Mouse (Mus musculus): ENCODE measurements at regions not wholly inside any gene's neighbourhood (a gene's known extent, or its start where the extent isn't known, plus 50 kb on each side); places are given as distances from the start of the nearest gene placed in this dataset.

GRCm38 (mm10) chr5:45036430-45036829 is 236.9 kb upstream of the Ldb2 start:
- no peak for DNase-seq (ENCODE audit: inconsistent ontology term)

- DNase-seq (ENCODE audit: inconsistent ontology term): no peak
These were observed 233.7 kb upstream of the Ldb2 start for GRCm38 (mm10) chr5:45033146-45033545.

GRCm38 (mm10) chr5:45027876-45028275 is 228.4 kb upstream of the Ldb2 start:
- no peak for DNase-seq (ENCODE audit: inconsistent ontology term)

DNA sequence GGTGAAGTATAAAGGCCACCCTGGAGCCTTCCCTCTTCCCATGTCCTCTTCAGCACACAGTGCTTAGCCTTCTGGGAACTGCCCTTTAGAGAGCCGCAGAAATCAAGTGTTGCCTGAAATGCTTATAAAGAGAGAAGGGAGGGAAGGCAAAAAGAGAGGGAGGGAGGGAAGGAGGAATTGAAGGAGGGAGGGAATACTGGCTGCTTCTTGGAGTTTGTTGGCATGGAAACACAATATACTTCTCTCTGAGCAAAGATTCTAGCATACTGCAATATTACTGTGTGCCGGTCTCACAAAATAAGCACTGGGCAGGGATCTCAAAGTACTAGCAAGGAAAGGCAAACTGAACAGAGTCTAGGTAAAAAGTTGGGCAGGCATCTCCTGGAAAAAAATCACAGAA is 225.9 kb upstream of the Ldb2 start:
- DNase-seq (ENCODE audit: inconsistent ontology term): no peak

GRCm38 (mm10) chr5:45007930-45008329 is 208.4 kb upstream of the Ldb2 start:
- no peak for DNase-seq (ENCODE audit: inconsistent ontology term)

DNA sequence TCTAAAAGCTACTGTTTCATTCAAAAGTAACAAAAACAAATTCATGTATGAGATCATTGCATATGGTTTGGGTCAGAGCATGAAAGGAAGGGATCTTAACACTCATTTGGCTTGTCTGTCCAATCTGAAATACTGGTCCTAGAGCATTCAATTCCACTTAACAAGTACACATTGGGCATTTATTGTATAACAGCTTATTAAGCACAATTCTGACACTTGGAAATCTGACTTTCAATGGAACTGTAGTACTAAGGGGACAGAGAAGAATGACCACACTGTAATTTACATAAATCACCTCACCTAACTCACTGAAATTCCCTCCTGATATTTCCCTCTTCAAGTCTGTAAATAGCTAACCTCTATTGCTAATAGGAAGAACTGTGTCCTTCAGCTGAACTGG is 201.5 kb upstream of the Ldb2 start:
- no peak for DNase-seq (ENCODE audit: inconsistent ontology term)

DNA sequence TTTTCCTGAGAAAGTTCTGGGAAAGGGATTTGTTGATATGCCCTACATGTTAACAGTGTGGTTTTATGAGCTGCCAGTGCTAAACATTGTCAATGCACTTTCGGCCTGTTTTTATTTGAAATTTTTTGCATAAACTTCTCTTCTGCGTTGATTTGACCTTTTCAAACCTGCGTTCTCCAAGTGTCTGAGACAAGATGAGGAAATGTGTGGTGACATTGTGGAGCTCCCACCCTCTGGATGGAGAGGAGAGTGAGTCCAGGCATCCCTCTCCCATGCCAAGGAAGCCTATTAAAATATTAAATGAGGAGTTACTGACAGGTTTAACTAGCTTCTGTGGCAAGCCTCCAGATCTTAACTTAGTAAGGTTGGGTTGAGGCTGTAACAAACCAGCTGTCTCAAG is 199.6 kb upstream of the Ldb2 start:
- DNase-seq (ENCODE audit: inconsistent ontology term): no peak

DNA sequence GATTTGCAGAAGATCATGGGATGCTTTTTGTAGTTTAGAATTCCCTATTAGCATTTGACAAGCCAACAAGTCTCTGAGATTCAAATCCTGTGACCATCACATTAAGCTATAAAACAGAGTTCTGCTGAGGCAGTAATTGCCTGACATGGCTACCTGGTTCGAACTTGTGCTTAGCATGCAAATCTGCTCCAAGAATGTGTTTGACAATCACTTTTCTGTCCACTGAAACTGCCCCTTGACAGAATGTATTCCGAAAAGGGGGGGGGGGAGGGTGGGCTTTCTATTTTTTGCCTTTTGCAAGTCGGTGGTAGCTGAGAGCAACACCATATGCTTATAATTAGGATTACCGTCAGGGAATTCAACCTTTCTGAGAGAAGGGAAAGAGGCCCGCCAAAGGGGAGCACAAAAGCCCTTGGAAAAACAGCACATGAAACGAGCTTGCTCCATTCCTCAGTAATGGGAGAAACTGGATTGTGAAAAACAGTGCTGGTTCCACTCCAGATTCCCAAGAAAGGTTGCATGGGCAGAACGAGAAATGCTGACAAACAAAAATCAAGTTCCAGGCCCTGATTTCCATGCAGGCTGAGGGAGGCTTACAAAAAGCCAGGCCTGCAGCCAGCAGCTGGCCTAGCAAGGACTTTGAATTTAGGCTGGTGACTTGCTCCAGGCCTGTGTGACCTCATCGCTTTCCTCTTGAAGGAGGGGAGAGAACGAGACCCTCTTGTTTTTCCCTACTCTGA is 176.1 kb upstream of the Ldb2 start:
- DNase-seq (ENCODE audit: inconsistent ontology term): no peak

GRCm38 (mm10) chr5:44943023-44943921 is 143.8 kb upstream of the Ldb2 start:
- DNase-seq (ENCODE audit: inconsistent ontology term): no peak

GRCm38 (mm10) chr5:44942575-44942974 is 143.1 kb upstream of the Ldb2 start:
- no peak for DNase-seq (ENCODE audit: inconsistent ontology term)

- DNase-seq (ENCODE audit: inconsistent ontology term): no peak
These were observed 126.0 kb upstream of the Ldb2 start for GRCm38 (mm10) chr5:44925476-44925875.

DNA sequence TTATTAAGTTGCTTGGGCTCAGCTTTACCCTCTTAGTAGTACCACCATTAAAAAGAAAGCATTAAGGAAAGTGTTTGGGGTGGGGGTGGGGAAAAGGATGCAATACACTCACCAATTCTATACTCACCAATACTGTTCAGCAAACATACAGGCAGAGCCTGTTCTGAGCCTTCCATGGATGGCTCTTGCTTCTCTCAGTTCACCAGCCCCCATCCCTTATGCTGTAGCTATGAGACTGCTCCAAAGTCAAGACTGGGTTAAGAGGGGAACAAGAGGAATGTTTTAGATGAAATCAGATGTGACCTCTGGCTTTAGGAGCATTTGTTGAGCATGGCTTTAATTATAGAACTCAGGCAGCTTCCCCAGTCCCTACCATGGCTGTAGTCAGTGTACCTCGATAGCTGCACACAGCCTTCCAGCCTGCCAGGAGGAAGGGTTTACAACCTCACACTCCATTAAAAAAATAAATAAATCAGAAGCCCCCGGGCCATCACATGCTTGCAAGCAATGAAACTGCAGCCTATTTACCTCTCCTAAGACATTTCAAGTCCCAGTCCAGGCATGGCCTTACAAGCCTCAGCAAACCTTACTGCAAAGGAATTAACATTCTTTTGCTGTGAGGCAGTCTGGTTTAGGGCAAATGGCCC is 122.8 kb upstream of the Ldb2 start:
- peak; percentile 35 for DNase-seq (ENCODE audit: inconsistent ontology term)

DNA sequence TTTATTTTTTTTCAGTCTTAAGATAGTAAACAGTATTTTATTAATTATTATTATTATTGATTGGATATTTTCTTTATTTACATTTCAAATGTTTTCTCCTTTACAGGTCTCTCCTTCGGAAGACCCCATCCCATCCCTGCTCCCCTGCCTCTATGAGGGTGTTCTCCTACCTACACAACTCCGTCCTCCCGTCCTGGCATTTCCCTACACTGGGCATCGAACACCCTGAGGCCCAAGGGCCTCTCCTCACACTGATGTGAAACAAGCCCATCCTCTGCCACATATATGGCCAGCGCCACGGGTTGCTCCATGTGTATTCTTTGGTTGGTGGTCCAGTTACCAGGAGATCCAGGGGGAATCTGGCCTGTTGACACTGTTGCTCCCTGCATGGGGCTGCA is 118.3 kb upstream of the Ldb2 start:
- no peak for DNase-seq (ENCODE audit: inconsistent ontology term)

- DNase-seq (ENCODE audit: inconsistent ontology term): no peak
These were observed 117.8 kb upstream of the Ldb2 start for GRCm38 (mm10) chr5:44917173-44917815.

- DNase-seq (ENCODE audit: inconsistent ontology term): no peak
These were observed 103.1 kb upstream of the Ldb2 start for GRCm38 (mm10) chr5:44902541-44902940.

- no peak for DNase-seq (ENCODE audit: inconsistent ontology term)
These were observed 87.1 kb upstream of the Ldb2 start for GRCm38 (mm10) chr5:44886566-44887070.

GRCm38 (mm10) chr5:44876946-44877345 is 77.5 kb upstream of the Ldb2 start:
- peak; percentile 67 for DNase-seq (ENCODE audit: inconsistent ontology term)

DNA sequence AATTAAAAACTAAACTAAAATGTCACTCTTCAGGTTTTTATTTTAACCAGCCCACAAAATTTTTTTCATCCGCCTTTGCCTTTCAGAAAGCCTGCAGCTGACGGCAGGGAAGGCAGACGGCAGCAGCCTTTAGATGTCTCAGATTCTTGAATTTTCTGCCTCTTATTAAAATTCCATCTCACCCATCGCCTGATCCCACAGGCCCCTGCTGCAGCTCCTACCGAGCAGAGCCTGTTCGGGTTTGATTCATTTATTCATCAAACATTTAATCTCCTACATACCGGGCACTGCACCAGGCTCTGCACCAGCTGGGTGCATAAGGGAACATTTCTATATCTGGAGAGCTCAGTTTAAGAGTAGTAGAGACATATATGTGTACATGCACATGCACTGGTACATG is 72.8 kb upstream of the Ldb2 start:
- DNase-seq (ENCODE audit: inconsistent ontology term): peak; percentile 33

DNA sequence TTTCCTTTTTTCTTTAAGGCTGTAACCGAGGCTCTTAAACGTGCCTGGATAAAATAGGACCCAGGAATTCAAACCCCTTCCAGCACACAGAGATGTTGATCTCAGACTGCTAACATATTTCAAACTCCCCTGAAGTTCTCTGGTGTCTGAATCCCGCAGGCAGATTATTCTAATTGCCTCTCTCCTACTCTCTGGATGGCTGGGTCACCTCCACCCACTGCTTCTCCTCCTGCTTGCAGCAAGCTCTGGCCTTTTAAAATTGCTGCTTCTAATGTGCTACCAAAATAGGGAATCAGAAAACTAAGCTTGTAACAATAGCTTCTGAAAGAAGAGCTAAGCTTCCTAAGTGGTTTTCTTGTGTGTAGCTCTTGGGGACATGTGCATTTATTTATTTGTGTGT is 64.4 kb upstream of the Ldb2 start:
- DNase-seq (ENCODE audit: inconsistent ontology term): no peak

- DNase-seq (ENCODE audit: inconsistent ontology term): no peak
These were observed 63.9 kb upstream of the Ldb2 start for GRCm38 (mm10) chr5:44863349-44863748.

DNA sequence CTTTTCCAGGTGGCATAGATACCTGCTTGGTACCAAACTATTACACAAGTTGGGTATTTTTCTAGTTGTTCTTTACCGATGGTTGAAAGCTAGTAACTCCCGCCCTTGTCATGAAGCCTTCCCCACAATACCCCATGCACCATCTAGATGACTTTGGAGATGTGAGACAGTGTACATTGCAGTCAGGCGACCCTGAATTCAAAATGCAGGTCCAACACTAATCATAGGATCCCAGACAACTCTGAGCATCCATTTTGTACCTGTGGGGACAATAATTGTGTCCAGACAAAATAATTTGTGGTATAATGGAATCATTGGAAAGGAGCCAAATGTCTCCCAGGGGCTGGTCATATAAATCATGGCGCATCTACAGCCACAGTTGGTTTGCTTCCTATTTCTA is 54.7 kb upstream of the Ldb2 start:
- DNase-seq (ENCODE audit: inconsistent ontology term): no peak
